Mouse (Mus musculus) lung, postnatal 0 days (tissue): ENCODE results near the gene Olfr527. TPM values are rescaled to one million over a fixed set of nuclear protein-coding genes. Genes with fewer than 3 reads are reported as not detected.

Experiments
- ATAC-seq: fragments of 200-750 bp; cut with Nextera tagmentation; 2 replicates; pipeline ENCODE4 v1.8.0; 2017; ENCODE audit warnings: moderate library complexity
- DNase-seq: peaks from one replicate; pipeline ENCODE4 v3.0.0-alpha.2; 2016; ENCODE audit warnings: low spot score
- H3K27ac ChIP-seq: fragments of 300-500 bp; sonication (generic); 2 replicates; pipeline ENCODE4 v1.5.1; 2014; ENCODE audit warnings: antibody characterized with exemption, mild to moderate bottlenecking, low read length, mixed read lengths
- H3K27me3 ChIP-seq: fragments of 300-500 bp; sonication (generic); replicated peaks from 2 replicates; pipeline ENCODE4 v1.6.1; 2014; ENCODE audit warnings: low read length, mixed read lengths; ENCODE audit not compliant: insufficient read depth
- H3K36me3 ChIP-seq: fragments of 300-500 bp; sonication (generic); 2 replicates; pipeline ENCODE4 v1.6.1; 2014; ENCODE audit warnings: low read length, mixed read lengths; ENCODE audit not compliant: insufficient read depth
- H3K4me1 ChIP-seq: fragments of 300-500 bp; sonication (generic); 2 replicates; pipeline ENCODE4 v1.6.1; 2014; ENCODE audit warnings: antibody characterized with exemption, low read depth, low read length, mixed read lengths; ENCODE audit not compliant: insufficient read depth
- H3K4me2 ChIP-seq: fragments of 300-500 bp; sonication (generic); replicated peaks from 2 replicates; pipeline ENCODE4 v1.6.1; 2014; ENCODE audit warnings: low read depth, mild to moderate bottlenecking, low read length, moderate library complexity, mixed read lengths
- H3K4me3 ChIP-seq: fragments of 300-500 bp; sonication (generic); 2 replicates; pipeline ENCODE4 v1.5.1; 2014; ENCODE audit warnings: low read depth, low read length
- H3K9ac ChIP-seq: fragments of 300-500 bp; sonication (generic); replicated peaks from 2 replicates; pipeline ENCODE4 v1.6.1; 2014; ENCODE audit warnings: low read depth, mild to moderate bottlenecking
- H3K9me3 ChIP-seq: fragments of 300-500 bp; sonication (generic); 2 replicates; pipeline ENCODE4 v1.6.1; 2016; ENCODE audit warnings: low read length, mixed read lengths
- CTCF ChIP-seq: IDR thresholded peaks from 2 replicates; pipeline ENCODE4 v1.5.1; 2016; ENCODE audit warnings: antibody characterized with exemption, mild to moderate bottlenecking
- EP300 ChIP-seq: IDR thresholded peaks from 2 replicates; pipeline ENCODE4 v1.6.1; 2016; ENCODE audit warnings: antibody characterized with exemption, mild to moderate bottlenecking, control low read depth
- WGBS: fragments of 180-500 bp; shearing (Covaris S2); extraction: QIAGEN DNeasy Blood & Tissue Kit; methylation state at CpG from one replicate; pipeline ENCODE4 v1.1.7; 2014; 5-methylcytosine and 5-hydroxymethylcytosine counted together
- polyA plus RNA-seq: library from polyadenylated mRNA; unstranded; fragments of >200 nt; fragmentation: Nextera tagmentation; extraction: Ambion mirVana; gene quantifications from 2 replicates; pipeline ENCODE4 v1.2.1, GENCODE M21; 2015

Gene Olfr527
- not detected in 2 replicates for polyA plus RNA-seq

GRCm38 (mm10) chr7:140333717-140334116 is at the start of gene Olfr527:
Gene Olfr527, plus strand, starts transcription at chr7:140334017.
- no peak within 1 kb of the TSS for H3K27ac ChIP-seq
- no peak for TF ChIP-seq EP300
- TF ChIP-seq CTCF, result no peak
- no peak within 1 kb of the TSS for H3K4me2 ChIP-seq
- H3K4me3 ChIP-seq, result no peak within 1 kb of the TSS
- H3K4me1 ChIP-seq, result no peaks in the 10 kb centered on the region
- no peak within 1 kb of the TSS for H3K9ac ChIP-seq
- no peak for ATAC-seq
- no peak for DNase-seq
- 89% methylated on average over 2 of the region's 2 CpGs for WGBS
- no peaks in the 10 kb centered on the region for H3K27me3 ChIP-seq
- no peaks in the 10 kb centered on the region for H3K9me3 ChIP-seq
- no peaks in the 10 kb centered on the region for H3K36me3 ChIP-seq

GRCm38 (mm10) chr7:140295746-140296145 is 38.1 kb upstream of the Olfr527 start:
- H3K27ac ChIP-seq, result no peak overlapping the region
- H3K4me1 ChIP-seq, result no peaks in the 10 kb centered on the region
- H3K27me3 ChIP-seq, result no peaks in the 10 kb centered on the region
- H3K9ac ChIP-seq, result no peak overlapping the region
- WGBS, result 85% methylated on average over 9 of the region's 9 CpGs
- no peaks in the 10 kb centered on the region for H3K36me3 ChIP-seq
- no peaks in the 10 kb centered on the region for H3K9me3 ChIP-seq
- H3K4me2 ChIP-seq, result no peak overlapping the region
- DNase-seq (no peak), ATAC-seq (no peak)
- no peak overlapping the region for H3K4me3 ChIP-seq
- TF ChIP-seq EP300 (no peak), CTCF (no peak)

- Histone ChIP-seq H3K4me2 (no peak overlapping the region), H3K4me1 (no peaks in the 10 kb centered on the region), H3K36me3 (no peaks in the 10 kb centered on the region), H3K27me3 (no peaks in the 10 kb centered on the region), H3K9me3 (no peaks in the 10 kb centered on the region), H3K9ac (no peak overlapping the region), H3K4me3 (no peak overlapping the region), H3K27ac (no peak overlapping the region)
- DNase-seq, result no peak
- WGBS, result 65% methylated on average over 6 of the region's 6 CpGs
- TF ChIP-seq EP300 (no peak), CTCF (no peak)
- ATAC-seq, result no peak
Observed at GRCm38 (mm10) chr7:140296876-140297275, 36.9 kb upstream of the Olfr527 start.

- 80% methylated on average over 3 of the region's 3 CpGs for WGBS
- no peaks in the 10 kb centered on the region for H3K4me1 ChIP-seq
- no peak for ATAC-seq
Observed at GRCm38 (mm10) chr7:140299416-140299815, 34.4 kb upstream of the Olfr527 start.

GRCm38 (mm10) chr7:140319861-140320385 is 13.9 kb upstream of the Olfr527 start:
- no peak overlapping the region for H3K4me3 ChIP-seq
- H3K27ac ChIP-seq, result no peak overlapping the region
- H3K27me3 ChIP-seq, result no peaks in the 10 kb centered on the region
- DNase-seq (no peak), ATAC-seq (no peak)
- H3K4me2 ChIP-seq, result no peak overlapping the region
- H3K4me1 ChIP-seq, result no peaks in the 10 kb centered on the region
- no peak for TF ChIP-seq EP300
- no peak for TF ChIP-seq CTCF
- H3K9me3 ChIP-seq, result no peaks in the 10 kb centered on the region
- H3K9ac ChIP-seq, result no peak overlapping the region
- WGBS, result 81% methylated on average over 3 of the region's 3 CpGs
- H3K36me3 ChIP-seq, result no peaks in the 10 kb centered on the region

More at GRCm38 (mm10) chr7:140299416-140299815, 34.4 kb upstream of the Olfr527 start:
- no peak overlapping the region for H3K4me2 ChIP-seq
- H3K9me3 ChIP-seq, result no peaks in the 10 kb centered on the region
- no peak for DNase-seq
- no peaks in the 10 kb centered on the region for H3K27me3 ChIP-seq
- H3K4me3 ChIP-seq, result no peak overlapping the region
- no peak overlapping the region for H3K27ac ChIP-seq
- TF ChIP-seq CTCF, result no peak
- no peak for TF ChIP-seq EP300
- H3K9ac ChIP-seq, result no peak overlapping the region
- no peaks in the 10 kb centered on the region for H3K36me3 ChIP-seq

GRCm38 (mm10) chr7:140320558-140320957 is 13.3 kb upstream of the Olfr527 start, which contains the start of gene Olfr525:
Gene Olfr525, plus strand, starts transcription at chr7:140320858.
- Histone ChIP-seq H3K4me1 (no peaks in the 10 kb centered on the region), H3K27me3 (no peaks in the 10 kb centered on the region), H3K27ac (no peak within 1 kb of the TSS), H3K9me3 (no peaks in the 10 kb centered on the region), H3K9ac (no peak within 1 kb of the TSS), H3K36me3 (no peaks in the 10 kb centered on the region), H3K4me2 (no peak within 1 kb of the TSS), H3K4me3 (no peak within 1 kb of the TSS)
- ATAC-seq (no peak), DNase-seq (no peak)
- WGBS, result 43% methylated on average over 1 of the region's 1 CpGs
- no peak for TF ChIP-seq CTCF
- no peak for TF ChIP-seq EP300

GRCm38 (mm10) chr7:140321135-140321534 is 12.7 kb upstream of the Olfr527 start:
- Histone ChIP-seq H3K4me2 (no peak overlapping the region), H3K4me1 (no peaks in the 10 kb centered on the region), H3K27me3 (no peaks in the 10 kb centered on the region), H3K9me3 (no peaks in the 10 kb centered on the region), H3K4me3 (no peak overlapping the region), H3K36me3 (no peaks in the 10 kb centered on the region), H3K27ac (no peak overlapping the region), H3K9ac (no peak overlapping the region)
- no peak for TF ChIP-seq CTCF
- no peak for TF ChIP-seq EP300
- no peak for ATAC-seq
- no peak for DNase-seq
